Mouse (Mus musculus): ENCODE results near the gene Baiap3.

GRCm38 (mm10) chr17:25220746-25221145 lies 35.4 kb downstream of the Baiap3 start:
- no peak for TF ChIP-seq CTCF (IDR thresholded peaks at IDR 0.05; ENCODE audit: extremely low read depth, insufficient read depth, low read length)
- TF ChIP-seq POLR2A (IDR thresholded peaks at IDR 0.05; ENCODE audit: extremely low read depth, insufficient read depth, low read length) = no peak
